Mouse (Mus musculus): ENCODE results near the gene Mrgprd.

Mrgprd gene

GRCm38 (mm10) chr7:145314785-145315411 lies at the start of gene Mrgprd:
Gene Mrgprd, plus strand, starts transcription at chr7:145314835.
- no peak for DNase-seq (ENCODE audit: low spot score in 2 of 2)

GRCm38 (mm10) chr7:145266011-145266410 lies 48.6 kb upstream of the Mrgprd start:
- no peak for DNase-seq (ENCODE audit: low spot score in 2 of 2)

- DNase-seq (ENCODE audit: low spot score in 2 of 2), result no peak
Measured at GRCm38 (mm10) chr7:145268890-145269289, 45.7 kb upstream of the Mrgprd start.

- no peak for DNase-seq (ENCODE audit: low spot score in 2 of 2)
Measured at GRCm38 (mm10) chr7:145270955-145271354, 43.7 kb upstream of the Mrgprd start.

GRCm38 (mm10) chr7:145275488-145275887 lies 39.1 kb upstream of the Mrgprd start:
- no peak for DNase-seq (ENCODE audit: low spot score in 2 of 2)

GRCm38 (mm10) chr7:145281396-145281795 lies 33.2 kb upstream of the Mrgprd start:
- DNase-seq (ENCODE audit: low spot score in 2 of 2), result no peak

- no peak for DNase-seq (ENCODE audit: low spot score in 2 of 2)
Measured at GRCm38 (mm10) chr7:145283041-145283440, 31.6 kb upstream of the Mrgprd start.

GRCm38 (mm10) chr7:145283487-145284187 lies 31.0 kb upstream of the Mrgprd start, which contains the start of gene Tpcn2:
Gene Tpcn2, minus strand, starts transcription at chr7:145284011.
- DNase-seq (ENCODE audit: low spot score in 2 of 2), result peak; percentile 86 to 88

GRCm38 (mm10) chr7:145284293-145284692 lies 30.3 kb upstream of the Mrgprd start:
- no peak for DNase-seq (ENCODE audit: low spot score in 2 of 2)

- no peak for DNase-seq (ENCODE audit: low spot score in 2 of 2)
Measured at GRCm38 (mm10) chr7:145285476-145285875, 29.2 kb upstream of the Mrgprd start.

- no peak for DNase-seq (ENCODE audit: low spot score in 2 of 2)
Measured at GRCm38 (mm10) chr7:145287410-145287809, 27.2 kb upstream of the Mrgprd start.

GRCm38 (mm10) chr7:145289302-145289701 lies 25.3 kb upstream of the Mrgprd start:
- DNase-seq (ENCODE audit: low spot score in 2 of 2), result no peak

GRCm38 (mm10) chr7:145291847-145292246 lies 22.8 kb upstream of the Mrgprd start:
- no peak for DNase-seq (ENCODE audit: low spot score in 2 of 2)

GRCm38 (mm10) chr7:145292726-145293125 lies 21.9 kb upstream of the Mrgprd start:
- no peak for DNase-seq (ENCODE audit: low spot score in 2 of 2)

- DNase-seq (ENCODE audit: low spot score in 2 of 2), result no peak
Measured at GRCm38 (mm10) chr7:145293859-145294258, 20.8 kb upstream of the Mrgprd start.

- DNase-seq (ENCODE audit: low spot score in 2 of 2), result no peak
Measured at GRCm38 (mm10) chr7:145298666-145299490, 15.8 kb upstream of the Mrgprd start.

- no peak for DNase-seq (ENCODE audit: low spot score in 2 of 2)
Measured at GRCm38 (mm10) chr7:145299562-145300320, 14.9 kb upstream of the Mrgprd start.

- no peak for DNase-seq (ENCODE audit: low spot score in 2 of 2)
Measured at GRCm38 (mm10) chr7:145300321-145301007, 14.2 kb upstream of the Mrgprd start, which contains the start of gene Mrgprf. Gene Mrgprf, plus strand, starts transcription at chr7:145300828.

- no peak for DNase-seq (ENCODE audit: low spot score in 2 of 2)
Measured at GRCm38 (mm10) chr7:145301008-145301340, 13.7 kb upstream of the Mrgprd start.

- no peak for DNase-seq (ENCODE audit: low spot score in 2 of 2)
Measured at GRCm38 (mm10) chr7:145301341-145302005, 13.2 kb upstream of the Mrgprd start.
